Mouse (Mus musculus) spleen, adult 12 weeks (tissue): ENCODE results near the gene Ache.

Source experiments
- DNase-seq: peaks from one replicate; pipeline ENCODE4 v3.0.0; 2022; ENCODE audit warnings: low spot score

Ache gene

GRCm38 (mm10) chr5:137334317-137334716 is 47.0 kb downstream of the Ache start:
- DNase-seq: no peak

GRCm38 (mm10) chr5:137335066-137335465 is 47.7 kb downstream of the Ache start:
- no peak for DNase-seq

- no peak for DNase-seq
Observed at GRCm38 (mm10) chr5:137337190-137337589, 49.9 kb downstream of the Ache start.

GRCm38 (mm10) chr5:137338256-137338655 is 50.9 kb downstream of the Ache start:
- DNase-seq: peak; percentile 74

- no peak for DNase-seq
Observed at GRCm38 (mm10) chr5:137338663-137339289, 51.5 kb downstream of the Ache start.

GRCm38 (mm10) chr5:137339290-137339979 is 52.1 kb downstream of the Ache start:
- no peak for DNase-seq

GRCm38 (mm10) chr5:137340222-137340621 is 52.9 kb downstream of the Ache start:
- DNase-seq: no peak

GRCm38 (mm10) chr5:137342407-137343012 is 55.2 kb downstream of the Ache start:
- no peak for DNase-seq

- no peak for DNase-seq
Observed at GRCm38 (mm10) chr5:137343412-137343811, 56.1 kb downstream of the Ache start.

GRCm38 (mm10) chr5:137343869-137344268 is 56.5 kb downstream of the Ache start:
- no peak for DNase-seq
